Mouse (Mus musculus) olfactory bulb, adult 2 months (tissue): Measurements from ENCODE around the gene Glp2r. TPM values are rescaled to one million over a fixed set of nuclear protein-coding genes. Genes with fewer than 3 reads are reported as not detected.
A peak's percentile ranks its signal among the peaks of the same experiment; 100 is the strongest.

Experiments
- H3K27ac ChIP-seq: fragments of 200-500 bp; 2 replicates; pipeline ENCODE4 v1.5.1; 2012; ENCODE audit warnings: low read depth, low read length; ENCODE audit not compliant: insufficient read depth
- H3K4me1 ChIP-seq: fragments of 200-500 bp; 2 replicates; pipeline ENCODE4 v1.6.1; 2012; ENCODE audit warnings: low read length; ENCODE audit not compliant: control insufficient read depth, insufficient read depth
- H3K4me3 ChIP-seq: fragments of 200-500 bp; 2 replicates; pipeline ENCODE4 v1.5.1; 2012; ENCODE audit warnings: mild to moderate bottlenecking, low read depth, low read length, moderate library complexity; ENCODE audit not compliant: insufficient read depth
- CTCF ChIP-seq: fragments of 200-500 bp; IDR thresholded peaks from 2 replicates; pipeline ENCODE4 v1.5.1; 2012; ENCODE audit warnings: low read depth, mild to moderate bottlenecking, low read length, moderate library complexity; ENCODE audit not compliant: insufficient read depth
- POLR2A ChIP-seq: fragments of 200-500 bp; IDR thresholded peaks from 2 replicates; pipeline ENCODE4 v1.6.1; 2012; ENCODE audit warnings: mild to moderate bottlenecking, low read depth, low read length, moderate library complexity; ENCODE audit not compliant: insufficient read depth
- WGBS: fragments of 180-500 bp; shearing (Covaris S2); methylation state at CpG from one replicate; pipeline ENCODE4 v1.1.7; 2018; 5-methylcytosine and 5-hydroxymethylcytosine counted together
- polyA plus RNA-seq: library from polyadenylated mRNA; stranded (reverse); fragments of >200 nt; gene quantifications from 2 replicates; pipeline ENCODE4 v1.2.4, GENCODE M21; 2012; ENCODE audit warnings: low replicate concordance; ENCODE audit not compliant: missing spikeins, insufficient read depth, insufficient read length

Glp2r gene
- not detected in 2 replicates for polyA plus RNA-seq

DNA sequence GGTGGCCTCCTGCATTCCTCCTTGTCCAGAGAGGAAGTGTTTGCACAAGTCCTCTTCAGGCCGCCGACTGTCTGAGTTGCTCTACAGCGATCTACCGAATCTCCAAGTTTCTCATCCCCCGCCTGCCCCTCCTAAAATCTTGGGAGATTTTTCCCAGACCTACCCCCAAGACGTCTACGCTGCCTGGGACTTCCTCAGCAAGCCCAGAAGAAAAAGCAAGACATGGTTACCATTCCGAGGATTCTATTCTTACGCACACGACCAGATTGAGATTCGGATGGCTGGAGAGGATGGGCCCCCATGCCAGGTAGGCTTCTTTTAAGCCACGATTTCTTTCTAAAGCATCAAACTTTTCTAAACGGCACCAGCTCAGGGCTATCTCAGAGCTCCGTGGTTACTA is at the start of gene Glp2r:
Glp2r (minus strand) TSS at position 101 of the 400 bp plus-strand sequence.
- no peak within 1 kb of the TSS for H3K4me3 ChIP-seq
- TF ChIP-seq CTCF (no peak), POLR2A (no peak)
- WGBS, result 90% methylated on average over 14 of the region's 14 CpGs
- H3K4me1 ChIP-seq, result no peaks in the 10 kb centered on the region
- no peak within 1 kb of the TSS for H3K27ac ChIP-seq

DNA sequence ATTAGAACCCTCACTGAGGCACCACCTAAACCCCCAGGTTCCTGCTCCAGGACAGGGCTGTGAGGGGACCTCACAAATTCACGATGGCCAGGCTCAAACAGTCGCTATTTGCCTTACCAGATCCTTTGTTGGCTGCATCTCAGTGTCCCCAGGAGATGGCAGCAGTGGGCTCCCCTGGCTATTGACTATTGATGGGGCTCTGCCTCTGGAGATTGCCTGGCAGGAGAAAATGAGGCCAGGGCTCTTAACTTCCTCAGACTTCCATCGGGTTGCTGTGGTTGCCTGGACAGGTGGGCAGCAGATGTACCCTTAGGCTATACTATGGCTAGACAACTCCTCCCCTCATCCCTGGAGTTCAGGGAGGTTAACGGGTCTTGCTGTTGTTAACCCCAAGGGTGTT is 49.3 kb upstream of the Glp2r start:
- peak; percentile 49; the same call in 1 of the 2 replicates for TF ChIP-seq CTCF
- TF ChIP-seq POLR2A, result no peak
- WGBS, result 33% methylated on average over 4 of the region's 4 CpGs
- no peak overlapping the region for H3K27ac ChIP-seq
- H3K4me1 ChIP-seq, result 0 out of 2 replicates have a peak, but pooled peaks cover 2% of the 10 kb centered on the region
- H3K4me3 ChIP-seq, result no peak overlapping the region

DNA sequence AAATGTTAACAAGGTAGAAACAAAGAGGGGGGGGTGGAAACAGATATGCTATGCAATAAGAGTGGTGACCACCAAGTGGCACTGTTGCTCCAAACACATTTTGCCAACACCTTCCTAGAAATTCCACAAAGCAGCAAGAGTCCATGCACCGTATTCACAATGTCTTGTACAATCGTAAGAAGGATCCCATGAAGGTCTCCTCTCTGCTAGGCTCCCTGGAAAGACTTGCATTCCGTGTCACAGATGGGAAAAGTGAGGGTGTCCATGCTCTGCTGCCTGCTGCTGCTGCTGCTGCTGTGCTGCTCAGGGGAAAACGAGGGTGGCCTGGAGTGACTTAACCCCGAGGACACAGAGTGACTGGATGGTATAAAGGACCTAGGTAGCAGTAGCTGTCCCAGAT is 48.7 kb upstream of the Glp2r start:
- Histone ChIP-seq H3K27ac (no peak overlapping the region), H3K4me3 (no peak overlapping the region), H3K4me1 (0 out of 2 replicates have a peak, but pooled peaks cover 2% of the 10 kb centered on the region)
- TF ChIP-seq CTCF (no peak), POLR2A (no peak)
- WGBS, result 7% methylated on average over 5 of the region's 5 CpGs

DNA sequence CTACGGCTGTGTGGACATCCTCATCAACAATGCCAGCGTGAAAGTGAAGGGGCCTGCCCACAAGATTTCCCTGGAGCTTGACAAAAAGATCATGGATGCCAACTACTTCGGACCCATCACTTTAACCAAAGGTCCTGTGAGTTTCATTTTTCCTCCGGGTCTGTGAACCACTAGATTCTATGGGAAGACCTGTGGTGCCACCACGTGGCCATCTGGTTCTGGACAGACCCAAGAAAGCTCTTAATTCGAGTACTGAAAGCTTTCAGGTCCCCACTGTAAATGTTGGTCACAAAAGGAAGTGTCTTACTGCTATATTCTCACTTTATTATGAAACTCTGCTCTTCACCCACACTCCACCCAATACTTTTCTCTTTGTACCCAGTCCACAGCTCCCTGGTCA is 40.6 kb upstream of the Glp2r start:
- no peak overlapping the region for H3K4me3 ChIP-seq
- WGBS, result 79% methylated on average over 6 of the region's 6 CpGs
- no peak overlapping the region for H3K27ac ChIP-seq
- TF ChIP-seq POLR2A (no peak), CTCF (no peak)
- H3K4me1 ChIP-seq, result no peaks in the 10 kb centered on the region

DNA sequence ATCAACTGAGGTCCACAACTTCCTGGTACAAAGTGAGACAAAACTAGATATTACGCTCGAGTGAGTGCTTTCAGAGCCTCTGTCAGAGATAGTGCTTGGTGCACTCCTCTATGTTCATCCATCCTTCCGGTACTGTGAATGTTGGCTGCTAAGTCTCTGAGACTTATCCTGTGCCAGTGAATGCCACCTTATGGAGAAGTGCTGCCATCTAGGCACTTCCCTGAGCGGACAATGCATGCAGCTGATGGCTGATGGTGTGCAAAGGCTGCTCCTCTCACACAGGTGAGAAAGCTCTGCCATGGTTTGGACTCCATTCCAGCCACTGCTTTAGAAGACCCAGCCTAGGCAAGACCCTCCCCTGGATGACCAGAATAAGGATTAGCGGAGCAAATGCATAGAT is 37.1 kb upstream of the Glp2r start:
- TF ChIP-seq CTCF (no peak), POLR2A (no peak)
- 79% methylated on average over 5 of the region's 5 CpGs for WGBS
- Histone ChIP-seq H3K27ac (no peak overlapping the region), H3K4me1 (no peaks in the 10 kb centered on the region), H3K4me3 (no peak overlapping the region)

DNA sequence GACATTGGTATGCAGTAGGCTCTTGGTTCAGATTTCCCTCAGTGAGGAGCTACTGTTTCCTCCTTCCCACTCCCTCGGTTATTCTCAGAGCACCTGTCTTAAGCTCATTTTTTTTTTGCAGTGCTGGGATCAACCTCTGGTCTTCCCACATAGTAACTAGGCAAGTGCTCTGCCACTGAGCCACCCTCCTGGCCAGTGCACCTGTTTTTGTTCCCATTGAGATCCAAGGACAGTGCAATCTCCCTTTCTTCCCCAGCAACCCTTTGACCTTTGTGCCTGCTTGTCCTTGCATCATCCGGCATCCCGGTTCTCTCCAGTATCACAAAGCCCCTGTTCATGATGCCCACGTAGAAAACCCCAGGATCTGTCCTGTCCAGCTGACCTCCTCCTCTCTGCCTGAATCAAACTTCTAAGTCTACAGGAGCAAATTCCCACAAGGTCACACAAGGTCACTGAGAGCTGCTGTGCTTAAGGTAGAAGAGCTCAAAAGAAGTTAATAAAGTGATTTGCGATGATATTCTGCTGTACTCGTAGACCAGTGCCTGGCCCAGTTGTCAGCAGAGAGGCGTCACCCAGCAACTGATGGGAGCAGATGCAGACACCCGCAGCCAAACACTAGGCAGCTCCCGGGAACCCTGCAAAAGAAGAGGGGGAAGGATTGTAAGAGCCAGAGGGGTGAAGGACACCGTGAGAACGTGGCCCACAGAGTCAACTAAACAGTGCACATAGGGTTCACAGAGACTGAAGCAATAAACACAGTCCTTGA is 36.1 kb upstream of the Glp2r start:
- Histone ChIP-seq H3K4me3 (no peak overlapping the region), H3K4me1 (no peaks in the 10 kb centered on the region), H3K27ac (no peak overlapping the region)
- TF ChIP-seq POLR2A (no peak), CTCF (no peak)
- 83% methylated on average over 11 of the region's 11 CpGs for WGBS

DNA sequence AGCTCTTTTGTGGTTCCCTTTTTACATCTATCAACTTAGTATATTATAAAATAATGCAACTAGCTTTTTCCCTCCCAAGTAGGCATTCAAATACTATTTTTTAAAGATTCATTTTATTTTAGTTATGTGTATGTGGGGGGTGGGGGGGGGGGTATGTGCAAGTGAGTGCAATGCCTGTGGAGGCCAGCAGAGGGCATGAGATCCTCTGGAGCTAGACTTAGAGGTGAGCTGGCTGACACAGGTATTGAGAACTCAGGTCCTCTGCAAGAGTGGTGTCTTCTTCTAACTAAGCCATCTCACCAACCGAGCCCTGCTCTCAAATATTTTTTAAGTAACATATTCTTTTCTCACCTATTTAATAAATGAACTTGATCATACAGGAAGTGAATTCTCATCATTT is 34.6 kb upstream of the Glp2r start:
- H3K4me3 ChIP-seq, result no peak overlapping the region
- H3K27ac ChIP-seq, result no peak overlapping the region
- no peaks in the 10 kb centered on the region for H3K4me1 ChIP-seq
- TF ChIP-seq POLR2A (no peak), CTCF (no peak)
- 100% methylated on average over 1 of the region's 1 CpGs for WGBS

DNA sequence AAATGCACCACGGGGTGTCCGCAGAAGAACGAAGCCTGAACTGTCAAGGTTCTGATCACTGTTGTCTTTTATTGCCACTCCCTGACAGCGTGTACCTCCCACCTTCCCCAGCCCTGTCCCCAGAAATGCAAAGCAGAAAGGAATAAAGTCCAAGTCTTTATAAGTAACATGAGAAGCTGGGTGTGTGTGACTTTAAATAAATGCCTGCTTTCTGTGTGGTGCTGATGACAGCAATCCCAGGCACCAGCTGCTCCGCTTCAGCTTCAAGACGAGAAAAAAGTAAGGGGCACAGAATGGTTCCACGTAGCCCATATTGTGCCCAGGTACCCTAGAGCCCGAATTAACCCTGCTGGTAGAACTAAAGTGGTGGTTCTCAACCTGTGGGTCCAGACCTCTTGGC is 30.2 kb upstream of the Glp2r start:
- no peak overlapping the region for H3K27ac ChIP-seq
- H3K4me1 ChIP-seq, result no peaks in the 10 kb centered on the region
- TF ChIP-seq CTCF (no peak), POLR2A (no peak)
- no peak overlapping the region for H3K4me3 ChIP-seq
- WGBS, result 68% methylated on average over 8 of the region's 8 CpGs

DNA sequence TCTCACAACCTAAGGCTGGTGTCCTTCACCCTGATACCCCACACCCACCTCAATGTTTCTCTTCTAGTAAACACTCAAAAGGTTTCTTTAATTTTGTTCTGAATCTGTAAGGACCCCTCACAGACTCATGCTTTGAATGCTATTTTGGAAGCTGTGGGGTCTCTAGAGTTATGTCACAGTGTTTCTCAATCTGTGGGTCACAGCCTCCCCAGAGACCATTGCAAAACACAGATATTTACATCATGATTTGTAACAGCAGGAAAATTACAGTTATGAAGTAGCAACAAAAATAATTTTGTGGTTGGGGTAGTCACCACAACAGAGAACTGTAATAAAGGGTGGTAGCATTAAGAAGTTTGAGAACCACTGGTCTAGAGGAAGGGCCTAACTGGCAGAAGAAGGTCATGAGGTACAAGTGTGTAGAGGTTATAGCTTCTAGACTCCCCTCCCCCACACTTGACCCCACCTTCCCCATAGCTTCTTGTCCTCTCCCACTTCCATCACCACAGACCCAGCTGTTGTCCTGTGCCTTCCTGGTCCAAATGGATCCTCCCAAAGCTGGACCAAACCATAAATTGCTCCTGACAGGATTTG is 29.3 kb upstream of the Glp2r start:
- Histone ChIP-seq H3K4me3 (no peak overlapping the region), H3K27ac (no peak overlapping the region), H3K4me1 (no peaks in the 10 kb centered on the region)
- no peak for TF ChIP-seq POLR2A
- TF ChIP-seq CTCF, result no peak
